Mouse (Mus musculus) heart, adult 2 months (tissue): ENCODE data around the gene Zrsr2.

ENCODE experiments used
- CTCF ChIP-seq: fragments of 200-600 bp; IDR thresholded peaks from 2 replicates; pipeline ENCODE4 v1.8.1; 2022; ENCODE audit warnings: antibody characterized with exemption, mild to moderate bottlenecking, moderate library complexity
- EP300 ChIP-seq: fragments of 200-500 bp; IDR thresholded peaks from 2 replicates; pipeline ENCODE4 v1.6.1; 2011; ENCODE audit warnings: low read depth, low read length, control low read depth; ENCODE audit not compliant: insufficient read depth
- POLR2A ChIP-seq: fragments of 200-500 bp; IDR thresholded peaks from 2 replicates; pipeline ENCODE4 v1.6.1; 2011; ENCODE audit warnings: mild to moderate bottlenecking, low read depth, low read length, control low read depth; ENCODE audit not compliant: insufficient read depth

GRCm38 (mm10) chrX:163957381-163957780, 1.1 kb downstream of the Zrsr2 start:
- TF ChIP-seq POLR2A (no peak), CTCF (no peak), EP300 (no peak)
